Mouse (Mus musculus) spleen, adult 2 months (tissue): ENCODE measurements around the gene Grin1. TPM values are rescaled to one million over a fixed set of nuclear protein-coding genes. Genes with fewer than 3 reads are reported as not detected.

Source experiments
- DNase-seq, 2 experiments: peaks; one replicate each; pipeline versions ENCODE4 v3.0.0 to v3.0.0-alpha.2; 2012 to 2021; ENCODE audit warnings: low spot score in 2 of 2, low read depth in 1 of 2
- H3K27ac ChIP-seq: fragments of 200-500 bp; 2 replicates; pipeline ENCODE4 v1.5.1; 2012; ENCODE audit warnings: low read length, inconsistent platforms; ENCODE audit not compliant: insufficient read depth
- H3K27me3 ChIP-seq: fragments of 200-500 bp; 2 replicates; pipeline ENCODE4 v1.6.1; 2012; ENCODE audit warnings: mild to moderate bottlenecking, moderate library complexity, low read length, inconsistent platforms; ENCODE audit not compliant: control insufficient read depth, insufficient read depth
- H3K36me3 ChIP-seq: fragments of 200-500 bp; 2 replicates; pipeline ENCODE4 v1.6.1; 2012; ENCODE audit warnings: mild to moderate bottlenecking, low read length, inconsistent platforms; ENCODE audit not compliant: control insufficient read depth, insufficient read depth
- H3K4me1 ChIP-seq: fragments of 200-500 bp; 2 replicates; pipeline ENCODE4 v1.6.1; 2011; ENCODE audit warnings: inconsistent platforms; ENCODE audit not compliant: control insufficient read depth, insufficient read depth, insufficient read length
- H3K4me3 ChIP-seq: fragments of 200-500 bp; 2 replicates; pipeline ENCODE4 v1.5.1; 2011; ENCODE audit warnings: mild to moderate bottlenecking, inconsistent platforms; ENCODE audit not compliant: insufficient read depth, insufficient read length; ENCODE audit errors: extremely low read depth
- CTCF ChIP-seq: fragments of 200-500 bp; IDR thresholded peaks from 2 replicates; pipeline ENCODE4 v1.5.1; 2011; ENCODE audit warnings: mild to moderate bottlenecking, inconsistent platforms; ENCODE audit not compliant: insufficient read depth, insufficient read length, insufficient replicate concordance; ENCODE audit errors: extremely low read depth
- POLR2A ChIP-seq: fragments of 200-500 bp; IDR thresholded peaks from 2 replicates; pipeline ENCODE4 v1.6.1; 2011; ENCODE audit warnings: low read depth, low read length, inconsistent platforms
- WGBS: fragments of 180-500 bp; shearing (Covaris S2); methylation state at CpG from one replicate; pipeline ENCODE4 v1.1.7; 2018; 5-methylcytosine and 5-hydroxymethylcytosine counted together
- polyA plus RNA-seq: library from polyadenylated mRNA; depleted of rRNA; stranded (reverse); fragments of >200 nt; gene quantifications from 2 replicates; pipeline ENCODE4 v1.2.3, GENCODE M21; 2012

Grin1 gene
- polyA plus RNA-seq, 1 experiment = 0.04 TPM

DNA sequence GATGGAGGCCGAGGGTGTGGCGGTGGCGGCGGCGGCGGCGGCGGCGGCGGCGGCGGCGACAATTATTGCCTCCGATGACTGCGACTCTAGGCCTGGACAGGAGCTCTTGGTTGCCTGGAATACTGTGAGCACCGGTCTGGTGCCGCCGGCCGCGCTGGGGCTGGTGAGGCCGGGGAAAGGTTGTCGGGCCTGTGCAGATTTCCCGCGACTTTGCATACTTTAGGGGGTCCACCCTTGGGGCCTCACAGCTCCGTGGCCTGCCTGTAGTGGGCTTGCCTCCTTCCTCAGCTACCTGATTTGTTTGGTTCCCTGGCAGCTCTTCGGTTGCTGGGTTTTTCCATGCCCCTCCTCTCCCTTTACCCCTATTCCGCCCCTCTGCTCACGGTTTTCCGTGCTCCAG, 46.5 kb downstream of the Grin1 start:
- Histone ChIP-seq H3K27ac (peak overlapping the region; percentile 3; the same call in 1 of the 2 replicates), H3K27me3 (no peaks in the 10 kb centered on the region), H3K4me1 (peaks cover 3% of the 10 kb centered on the region; the same call in 1 of the 2 replicates), H3K4me3 (peak overlapping the region; percentile 78), H3K36me3 (peaks cover 16% of the 10 kb centered on the region)
- under 1% methylated on average over 29 of the region's 29 CpGs for WGBS
- TF ChIP-seq POLR2A = no peak
- TF ChIP-seq CTCF = no peak
- DNase-seq = no peak

GRCm38 (mm10) chr2:25271827-25272511, 47.0 kb downstream of the Grin1 start, which contains the start of the genes Ssna1 and Anapc2:
Gene Ssna1 (minus strand): TSS chr2:25272438.
Gene Anapc2 (plus strand): TSS chr2:25272478.
- Histone ChIP-seq H3K27ac (peak within 1 kb of the TSS; percentile 82), H3K4me3 (peak within 1 kb of the TSS; percentile 78), H3K27me3 (no peaks in the 10 kb centered on the region), H3K4me1 (peaks cover 3% of the 10 kb centered on the region; the same call in 1 of the 2 replicates), H3K36me3 (peaks cover 15% of the 10 kb centered on the region)
- TF ChIP-seq POLR2A (peak; percentile 65), CTCF (no peak)
- WGBS = under 1% methylated on average over 55 of the region's 55 CpGs
- DNase-seq = peak; percentile 89 to 94

DNA sequence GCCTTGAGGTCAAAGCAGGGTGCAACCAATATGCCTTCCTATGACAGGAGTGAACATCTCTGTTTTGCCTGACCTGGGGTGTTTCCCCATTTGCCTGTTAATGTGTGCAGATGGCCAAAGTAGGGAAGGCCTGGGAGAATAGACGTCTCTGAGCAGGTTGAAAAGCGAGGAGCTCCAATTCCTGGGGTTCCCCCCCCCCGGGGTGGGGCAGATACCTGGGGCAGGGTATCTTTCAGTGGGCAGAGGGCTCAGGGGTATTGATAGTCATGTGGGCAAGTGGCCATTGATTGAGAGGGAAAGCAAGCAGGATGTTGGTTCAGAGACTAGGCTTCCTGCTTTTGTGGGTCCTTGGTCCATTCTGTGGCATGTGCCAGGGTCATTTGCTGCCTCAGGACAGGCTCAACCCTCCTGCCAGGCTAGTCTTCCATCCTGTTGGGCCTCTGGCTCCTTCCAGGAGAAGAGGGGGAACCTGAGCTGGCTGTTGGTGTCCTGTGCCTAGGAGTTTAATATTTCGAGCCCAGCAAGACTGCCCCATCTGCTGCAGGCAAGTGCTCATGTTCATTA, 51.2 kb downstream of the Grin1 start:
- Histone ChIP-seq H3K4me3 (no peak overlapping the region), H3K27ac (no peak overlapping the region), H3K36me3 (peaks cover 5% of the 10 kb centered on the region), H3K4me1 (peaks cover 21% of the 10 kb centered on the region), H3K27me3 (no peaks in the 10 kb centered on the region)
- TF ChIP-seq CTCF (no peak), POLR2A (no peak)
- 81% methylated on average over 4 of the region's 4 CpGs for WGBS
- no peak for DNase-seq

- peaks cover 5% of the 10 kb centered on the region for H3K36me3 ChIP-seq
- H3K27ac ChIP-seq = no peak overlapping the region
- DNase-seq = no peak
- TF ChIP-seq CTCF (no peak), POLR2A (no peak)
- H3K4me3 ChIP-seq = no peak overlapping the region
- no peaks in the 10 kb centered on the region for H3K27me3 ChIP-seq
- peaks cover 20% of the 10 kb centered on the region for H3K4me1 ChIP-seq
Observed at GRCm38 (mm10) chr2:25267241-25267640, 51.7 kb downstream of the Grin1 start.

- no peak for DNase-seq
- Histone ChIP-seq H3K27ac (no peak overlapping the region), H3K4me1 (peaks cover 20% of the 10 kb centered on the region), H3K4me3 (no peak overlapping the region), H3K36me3 (peaks cover 5% of the 10 kb centered on the region), H3K27me3 (no peaks in the 10 kb centered on the region)
- no peak for TF ChIP-seq POLR2A
- TF ChIP-seq CTCF = no peak
- WGBS = 61% methylated on average over 2 of the region's 2 CpGs
Observed at GRCm38 (mm10) chr2:25266720-25267119, 52.3 kb downstream of the Grin1 start.

DNA sequence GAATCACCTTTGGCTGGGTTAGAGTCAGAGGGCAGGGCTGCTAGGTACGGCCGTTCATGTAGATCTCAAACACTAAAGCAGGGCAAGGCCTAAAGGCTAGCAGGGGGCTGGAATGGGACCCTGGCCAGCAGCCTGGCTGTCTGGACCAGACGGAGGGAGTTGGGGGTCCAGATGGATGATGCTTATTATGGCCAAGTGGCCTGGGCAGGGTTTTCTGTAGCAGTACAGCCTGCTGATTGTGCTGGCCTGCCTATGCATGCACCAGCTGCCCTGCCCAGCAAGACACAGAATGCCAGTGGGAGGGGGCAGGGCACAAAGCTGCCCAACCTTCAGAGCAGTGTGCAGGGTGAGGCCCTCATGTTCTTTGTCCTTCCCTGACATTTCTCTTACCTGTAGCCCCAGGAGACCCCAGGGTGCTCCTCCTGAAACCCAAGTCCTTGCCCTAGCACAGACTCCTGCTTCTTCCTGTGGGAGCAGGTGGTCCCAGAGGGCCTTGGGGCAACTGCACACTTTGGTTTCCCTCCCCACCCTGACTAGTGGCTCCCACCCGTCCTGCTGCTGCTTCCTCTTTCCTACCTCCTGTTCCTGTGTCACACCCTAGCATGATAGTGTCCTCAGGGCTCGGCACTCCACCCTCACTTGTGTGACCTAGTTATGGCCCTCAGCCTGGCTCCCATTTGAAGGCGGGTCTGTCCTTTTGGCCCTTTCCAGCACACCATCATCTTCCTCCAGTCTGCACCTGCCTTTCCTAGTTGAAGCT, 52.9 kb downstream of the Grin1 start:
- H3K4me3 ChIP-seq = no peak overlapping the region
- no peak for DNase-seq
- peaks cover 5% of the 10 kb centered on the region for H3K36me3 ChIP-seq
- H3K27ac ChIP-seq = 0 out of 2 replicates have a peak overlapping the region, but pooled peaks have one; percentile 1
- H3K27me3 ChIP-seq = no peaks in the 10 kb centered on the region
- WGBS = 47% methylated on average over 6 of the region's 6 CpGs
- no peak for TF ChIP-seq CTCF
- TF ChIP-seq POLR2A = no peak
- H3K4me1 ChIP-seq = peaks cover 20% of the 10 kb centered on the region
